Mouse (Mus musculus) urinary bladder, adult 2 months (tissue): ENCODE data around the gene Wnt7b. TPM values are rescaled to one million over a fixed set of nuclear protein-coding genes. Genes with fewer than 3 reads are reported as not detected.

Experiments used
- DNase-seq: peaks from one replicate; pipeline ENCODE4 v3.0.0; 2022; ENCODE audit warnings: low spot score
- polyA plus RNA-seq: library from polyadenylated mRNA; depleted of rRNA; stranded (reverse); fragments of >200 nt; gene quantifications from 2 replicates; pipeline ENCODE4 v1.2.3, GENCODE M21; 2012

Wnt7b gene
- polyA plus RNA-seq, 1 experiment, result 15.9 TPM

DNA sequence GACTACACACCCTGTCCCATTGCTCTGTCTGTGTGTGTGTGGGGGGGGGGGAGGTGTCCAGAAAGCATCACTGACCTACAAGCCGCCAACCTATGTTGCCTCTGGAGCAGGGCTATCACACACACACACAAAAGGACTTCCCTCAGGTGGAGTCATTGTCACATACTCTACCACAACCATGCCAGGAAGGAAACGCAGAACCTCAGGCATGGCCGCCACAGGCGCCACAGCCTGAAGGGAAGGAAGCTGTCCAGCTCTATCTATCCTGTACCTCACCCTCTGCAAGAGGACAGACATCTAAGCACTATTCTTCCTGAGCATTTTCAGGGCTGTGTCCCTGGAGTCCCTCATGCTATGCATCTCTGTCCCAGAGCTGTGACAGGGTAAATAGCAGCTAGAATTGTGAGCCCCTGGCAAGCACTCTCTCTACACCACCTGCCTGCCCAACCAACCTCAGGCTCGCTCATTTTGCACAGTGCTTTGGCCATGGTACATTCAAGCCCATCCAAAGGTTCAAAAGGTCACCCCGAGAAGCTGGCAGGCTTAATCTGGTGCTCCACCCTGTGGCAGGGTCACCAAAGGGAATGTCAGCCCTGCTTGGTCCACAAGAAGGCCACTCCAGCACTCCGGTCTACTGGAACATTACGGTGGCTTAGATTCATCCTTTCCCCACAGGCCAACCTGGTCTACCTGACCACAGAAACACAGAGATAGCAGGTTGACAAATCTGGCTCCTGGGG, 12.1 kb downstream of the Wnt7b start:
- DNase-seq, result no peak

DNA sequence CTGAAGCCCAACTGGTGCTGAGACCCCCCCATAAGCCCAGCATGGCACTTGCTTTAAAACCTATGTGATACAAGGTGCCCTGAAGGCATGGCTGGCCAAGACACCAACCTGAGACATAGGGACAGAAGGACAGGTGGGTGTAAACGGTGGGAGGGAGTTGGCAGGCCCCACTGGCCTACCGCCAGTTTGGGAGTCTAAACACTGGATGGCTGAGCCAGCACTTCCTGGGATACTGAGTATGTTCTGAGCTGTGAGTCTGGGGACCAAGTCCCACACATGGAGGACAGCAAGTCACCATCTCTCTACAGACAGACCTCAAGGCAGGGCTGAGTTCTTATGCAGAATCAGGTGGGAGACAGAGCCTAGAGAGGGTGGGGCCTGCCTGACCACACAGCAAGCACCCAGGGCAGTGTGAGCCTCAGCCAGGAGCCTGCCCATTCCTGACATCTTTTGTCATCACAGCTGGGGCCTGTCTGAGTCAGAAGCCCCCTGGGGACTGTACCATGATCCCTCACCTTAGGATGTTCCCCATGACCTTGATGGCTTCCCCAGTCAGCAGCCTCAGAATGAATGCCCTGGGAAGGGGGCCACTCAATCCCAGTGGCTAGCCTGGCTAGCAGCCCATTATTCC, 13.0 kb downstream of the Wnt7b start:
- no peak for DNase-seq

DNA sequence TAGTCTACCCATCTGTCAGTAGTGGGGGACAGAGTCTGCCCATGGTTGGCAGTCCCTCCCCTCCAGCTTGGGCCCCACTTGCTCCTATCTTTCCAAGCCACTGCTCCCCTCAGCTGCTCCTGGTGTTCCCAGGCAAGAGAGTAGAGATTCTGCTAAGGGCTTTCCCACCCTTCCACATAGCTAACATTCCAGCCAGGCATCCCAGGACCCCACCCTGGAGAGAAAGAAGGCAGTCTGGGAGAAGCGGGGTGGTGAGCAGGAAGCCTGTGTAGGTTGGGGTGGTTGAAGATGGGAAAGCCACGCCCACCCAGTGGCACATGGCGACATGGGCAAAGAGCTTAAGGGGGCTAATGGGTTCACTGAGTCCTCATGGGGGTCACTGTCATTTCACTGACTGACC, 13.9 kb downstream of the Wnt7b start:
- no peak for DNase-seq

- no peak for DNase-seq
Measured at GRCm38 (mm10) chr15:85564966-85565365, 17.3 kb downstream of the Wnt7b start.

GRCm38 (mm10) chr15:85564034-85564769, 18.1 kb downstream of the Wnt7b start:
- DNase-seq, result no peak

DNA sequence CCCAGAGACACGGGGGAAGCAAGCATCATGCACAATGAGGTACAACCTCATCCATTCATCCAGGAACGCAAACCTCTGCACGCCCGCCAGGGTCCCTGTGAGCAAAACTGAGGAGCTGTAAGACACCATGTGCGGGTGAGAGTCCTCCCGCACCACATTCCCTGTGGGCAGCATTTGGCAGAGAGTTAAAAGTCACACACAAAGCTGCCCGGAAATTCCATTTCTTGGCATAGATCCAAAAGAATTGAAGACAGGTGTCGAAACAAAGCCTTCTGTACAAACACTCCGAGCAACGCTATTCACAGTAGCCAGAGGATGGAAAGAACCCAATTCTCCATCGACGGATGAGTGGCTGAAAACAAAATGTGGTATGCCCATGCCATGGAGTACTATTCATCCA, 20.3 kb downstream of the Wnt7b start:
- no peak for DNase-seq

GRCm38 (mm10) chr15:85560830-85561229, 21.4 kb downstream of the Wnt7b start:
- no peak for DNase-seq

DNA sequence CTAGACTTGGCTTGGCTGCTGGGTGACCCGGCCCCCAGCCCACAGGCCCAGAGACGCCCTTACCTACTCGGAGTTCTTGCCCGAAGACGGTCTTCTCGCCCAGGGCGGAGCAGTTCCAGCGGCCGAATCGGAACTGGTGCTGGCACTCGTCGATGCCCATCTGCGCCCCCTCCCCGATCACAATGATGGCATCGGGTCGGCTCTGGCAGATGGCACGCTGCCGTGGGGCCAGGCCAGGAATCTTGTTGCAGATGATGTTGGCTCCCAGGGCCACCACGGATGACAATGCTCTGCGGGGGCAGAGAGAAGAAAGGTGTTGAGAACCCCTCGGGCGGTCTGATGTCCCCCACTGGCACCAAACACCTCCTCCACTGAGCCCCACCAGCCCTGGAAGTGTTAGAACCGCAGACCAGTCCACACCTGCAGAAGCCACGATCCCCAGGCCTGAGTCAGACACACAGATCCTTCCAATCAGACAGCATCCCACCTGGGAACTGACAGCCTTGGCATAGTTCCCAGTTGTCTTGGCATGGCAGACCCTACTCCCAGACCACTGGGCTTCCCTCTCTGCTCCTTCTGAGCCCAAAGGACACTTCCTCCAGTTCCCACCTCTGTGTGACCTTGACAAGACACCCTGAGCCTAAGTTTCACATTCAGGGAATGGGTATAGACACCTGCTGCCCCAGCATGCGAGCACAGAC, 23.3 kb downstream of the Wnt7b start:
- no peak for DNase-seq

GRCm38 (mm10) chr15:85555799-85556198, 26.5 kb downstream of the Wnt7b start:
- no peak for DNase-seq

DNA sequence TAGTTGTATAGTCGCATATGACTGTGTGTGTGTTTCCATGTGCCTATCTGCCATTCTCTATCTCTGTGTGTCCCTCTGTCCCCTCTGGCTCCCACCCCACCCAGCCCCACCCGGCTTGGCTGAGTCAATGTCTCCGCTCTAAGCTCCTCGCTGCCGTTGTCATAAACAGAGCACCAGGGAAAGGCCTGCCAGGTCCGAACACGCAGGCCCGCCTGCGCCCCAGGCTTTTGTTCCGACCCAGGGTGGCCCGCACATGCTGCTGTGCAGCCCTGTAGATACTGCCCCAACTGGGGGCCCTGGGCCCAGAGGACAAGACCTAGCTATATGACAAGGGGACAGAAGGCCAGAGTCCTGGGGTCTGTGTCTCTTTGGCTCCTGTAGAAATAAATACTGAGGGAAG, 28.9 kb downstream of the Wnt7b start:
- DNase-seq, result no peak

- DNase-seq, result no peak
Measured at GRCm38 (mm10) chr15:85546500-85546899, 35.8 kb downstream of the Wnt7b start.

GRCm38 (mm10) chr15:85545369-85545768, 36.9 kb downstream of the Wnt7b start:
- DNase-seq, result no peak

DNA sequence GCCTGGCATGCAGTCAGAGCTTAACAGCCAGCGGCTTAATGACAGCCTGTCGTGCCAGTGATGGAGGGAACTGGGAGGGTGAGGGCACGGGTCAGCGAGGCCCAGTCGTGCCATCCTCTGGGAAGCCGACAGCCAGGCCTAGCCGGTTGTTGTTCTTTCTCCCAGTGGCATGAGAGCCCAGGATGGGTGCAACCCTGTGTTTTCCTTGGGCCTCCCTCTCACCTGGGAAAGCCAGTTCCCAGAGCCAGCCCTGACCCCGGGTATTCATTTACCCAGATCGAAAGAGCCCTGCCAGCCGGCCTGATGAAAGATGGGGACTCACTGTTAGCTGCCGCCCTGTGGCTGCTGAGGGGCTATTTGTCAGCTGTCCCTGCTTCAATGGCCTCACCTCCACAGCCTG, 44.1 kb downstream of the Wnt7b start:
- DNase-seq, result no peak

GRCm38 (mm10) chr15:85537151-85537550, 45.1 kb downstream of the Wnt7b start:
- DNase-seq, result no peak

GRCm38 (mm10) chr15:85534646-85535045, 47.6 kb downstream of the Wnt7b start:
- no peak for DNase-seq

- DNase-seq, result no peak
Measured at GRCm38 (mm10) chr15:85534215-85534614, 48.1 kb downstream of the Wnt7b start.

- DNase-seq, result no peak
Measured at GRCm38 (mm10) chr15:85532063-85532462, 50.2 kb downstream of the Wnt7b start.

GRCm38 (mm10) chr15:85529911-85530310, 52.4 kb downstream of the Wnt7b start:
- no peak for DNase-seq

DNA sequence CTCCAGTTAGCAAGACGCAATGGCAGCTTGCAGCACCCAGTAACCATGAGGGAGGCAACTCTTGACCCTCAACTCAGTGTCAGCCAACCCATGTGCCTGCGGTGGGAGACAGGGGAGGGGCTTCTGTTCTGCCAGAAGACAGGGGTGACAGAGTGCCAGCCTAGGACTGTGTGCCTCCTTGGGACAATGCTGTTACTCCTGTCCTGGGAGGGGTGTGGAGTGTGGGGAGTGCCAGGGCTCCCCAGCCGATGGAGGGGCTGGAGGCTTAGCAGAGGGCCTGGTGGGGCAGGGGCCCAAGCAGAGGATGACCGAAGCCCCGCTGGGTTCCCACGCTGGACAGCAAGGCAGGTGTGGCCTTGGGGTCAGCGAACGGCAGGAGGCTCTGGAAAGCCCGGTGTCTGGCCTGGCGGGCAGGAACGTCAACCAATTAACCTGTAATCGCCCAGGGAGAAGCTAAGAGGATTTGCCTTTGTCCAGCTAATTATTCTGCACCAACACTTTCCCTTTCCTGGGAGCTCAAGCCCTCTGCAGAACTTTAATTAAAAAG, 57.8 kb downstream of the Wnt7b start:
- DNase-seq, result no peak

- DNase-seq, result peak; percentile 44
Measured at GRCm38 (mm10) chr15:85523173-85523991, 58.9 kb downstream of the Wnt7b start.

- no peak for DNase-seq
Measured at GRCm38 (mm10) chr15:85519438-85519837, 62.8 kb downstream of the Wnt7b start.
